Mouse (Mus musculus): ENCODE results near the gene Exosc7.

GRCm38 (mm10) chr9:123151561-123151960 lies 38.5 kb downstream of the Exosc7 start:
- TF ChIP-seq POLR2A (IDR thresholded peaks at IDR 0.05; ENCODE audit: control insufficient read depth, extremely low read depth, insufficient read depth, low read length, poor library complexity) (no peak), CTCF (IDR thresholded peaks at IDR 0.05; ENCODE audit: borderline replicate concordance, control insufficient read depth, extremely low read depth, insufficient read depth, low read length, poor library complexity) (no peak)

All from thymus, adult 2 months (tissue).